ENCODE assay signal across 8 mouse cellular contexts in genomic region chr15:100606677-100607076, GRCm38 (mm10). TPM values are rescaled to one million over a fixed set of nuclear protein-coding genes. Genes with fewer than 3 reads are reported as not detected.
DNase-seq lines count a peak whose midpoint lies in the region; ATAC-seq and TF ChIP-seq lines count a peak whose summit lies in the region.
"Not testable (repeated sequence)": the region's sequence is repeated elsewhere in the genome, so short reads cannot be mapped to it uniquely, and the experiment has no call there.

No protein-coding gene starts in this region.

- not testable (repeated sequence) for H3K4me2 ChIP-seq in forebrain, postnatal 0 days (ENCODE audit: low read depth); hindbrain, postnatal 0 days (ENCODE audit: low read depth, low read length); kidney, postnatal 0 days (ENCODE audit: low read length); liver, postnatal 0 days (ENCODE audit: low read depth, low read length)

- peaks cover 12% of the 10 kb centered on the region for H3K27me3 ChIP-seq in E14TG2a.4 (ENCODE audit: insufficient read depth, low read length)
- H3K27me3 ChIP-seq in forebrain, postnatal 0 days (ENCODE audit: insufficient read depth, low read length); hindbrain, postnatal 0 days (ENCODE audit: insufficient read depth, low read length); kidney, postnatal 0 days (ENCODE audit: insufficient read depth, low read length); liver, postnatal 0 days (ENCODE audit: insufficient read depth, low read length): not testable (repeated sequence)

- H3K27ac ChIP-seq in forebrain, postnatal 0 days (ENCODE audit: low read depth, low read length); hindbrain, postnatal 0 days; kidney, postnatal 0 days; liver, postnatal 0 days (ENCODE audit: low read depth): not testable (repeated sequence)

- not testable (repeated sequence) for H3K36me3 ChIP-seq in E14TG2a.4 (ENCODE audit: insufficient read depth, low read length); forebrain, postnatal 0 days (ENCODE audit: insufficient read depth); hindbrain, postnatal 0 days (ENCODE audit: insufficient read depth, low read length); kidney, postnatal 0 days (ENCODE audit: insufficient read depth, low read length); liver, postnatal 0 days (replicated peaks; ENCODE audit: insufficient read depth, low read length)

- peak; percentile 25 for DNase-seq in T-cell, adult 2 months (ENCODE audit: low spot score)
- not testable (repeated sequence) for DNase-seq in forebrain, postnatal 0 days; hindbrain, postnatal 0 days (ENCODE audit: low spot score); kidney, postnatal 0 days (ENCODE audit: low spot score); liver, postnatal 0 days
- peak; percentile 38 for DNase-seq in thymus, postnatal 4 days

- not testable (repeated sequence) for H3K9me3 ChIP-seq in E14TG2a.4 (ENCODE audit: low read length); forebrain, postnatal 0 days (ENCODE audit: low read length); hindbrain, postnatal 0 days (ENCODE audit: low read length); kidney, postnatal 0 days (replicated peaks; ENCODE audit: low read length); liver, postnatal 0 days (ENCODE audit: low read length)

- H3K9ac ChIP-seq in forebrain, postnatal 0 days; hindbrain, postnatal 0 days (replicated peaks; ENCODE audit: low read length); kidney, postnatal 0 days (ENCODE audit: low read depth, low read length); liver, postnatal 0 days (replicated peaks): not testable (repeated sequence)

- TF ChIP-seq EP300 in liver, postnatal 0 days (IDR thresholded peaks at IDR 0.05; ENCODE audit: low read depth): not testable (repeated sequence)

- ATAC-seq in forebrain, postnatal 0 days; hindbrain, postnatal 0 days; kidney, postnatal 0 days (replicated peaks; ENCODE audit: low FRiP score, low read depth); liver, postnatal 0 days: not testable (repeated sequence)
- ATAC-seq in megakaryocyte progenitor cell, adult 5-6 weeks (replicated peaks; ENCODE audit: poor library complexity): peak; percentile 52

- peak; percentile 37 for TF ChIP-seq CTCF in E14TG2a.4 (conservative IDR thresholded peaks at IDR 0.05; ENCODE audit: low read length)
- TF ChIP-seq CTCF in forebrain, postnatal 0 days (IDR thresholded peaks at IDR 0.05; ENCODE audit: low read depth): peak; percentile 15; the same call in 1 of the 2 replicates
- TF ChIP-seq CTCF in hindbrain, postnatal 0 days (IDR thresholded peaks at IDR 0.05; ENCODE audit: low read depth): peak; percentile 20
- peak; percentile 39 for TF ChIP-seq CTCF in kidney, postnatal 0 days (IDR thresholded peaks at IDR 0.05; ENCODE audit: low read depth)
- peak; percentile 48 for TF ChIP-seq CTCF in liver, postnatal 0 days (IDR thresholded peaks at IDR 0.05; ENCODE audit: low read depth)

- H3K4me1 ChIP-seq in E14TG2a.4 (replicated peaks; ENCODE audit: low read depth, low read length): peaks cover 33% of the 10 kb centered on the region
- not testable (repeated sequence) for H3K4me1 ChIP-seq in forebrain, postnatal 0 days (ENCODE audit: insufficient read depth); hindbrain, postnatal 0 days (ENCODE audit: insufficient read depth, low read length); kidney, postnatal 0 days (replicated peaks; ENCODE audit: insufficient read depth, low read length); liver, postnatal 0 days (ENCODE audit: insufficient read depth)

- WGBS in forebrain, postnatal 0 days: 91% methylated on average over 8 of the region's 8 CpGs
- WGBS in hindbrain, postnatal 0 days: 93% methylated on average over 8 of the region's 8 CpGs
- WGBS in kidney, postnatal 0 days: 93% methylated on average over 8 of the region's 8 CpGs
- WGBS in liver, postnatal 0 days (ENCODE audit: insufficient replicate concordance): 79% methylated on average over 8 of the region's 8 CpGs

- not testable (repeated sequence) for H3K4me3 ChIP-seq in E14TG2a.4 (replicated peaks; ENCODE audit: low read length); forebrain, postnatal 0 days (ENCODE audit: low read depth, low read length); hindbrain, postnatal 0 days (ENCODE audit: low read length); kidney, postnatal 0 days (replicated peaks; ENCODE audit: low read depth, low read length); liver, postnatal 0 days (ENCODE audit: low read depth, low read length)

RNA-seq across cellular contexts. Expression of gene Pou6f1, which starts 6.9 kb away (rescaled TPM):
- 72.4 and 77.4 TPM in 2 replicates for total RNA-seq in forebrain, postnatal 0 days (2014; rRNA removed)
- 32.2 and 33.3 TPM in 2 replicates for polyA plus RNA-seq in forebrain, postnatal 0 days (2015; fragmentation: Nextera tagmentation; extraction: Ambion mirVana)
- 84.1 and 85.2 TPM in 2 replicates for total RNA-seq in hindbrain, postnatal 0 days (2014; rRNA removed)
- 23.8 and 24.9 TPM in 2 replicates for polyA plus RNA-seq in hindbrain, postnatal 0 days (2015; fragmentation: Nextera tagmentation; extraction: Ambion mirVana)
- 9.5 and 9.7 TPM in 2 replicates for polyA plus RNA-seq in kidney, postnatal 0 days (2015; fragmentation: Nextera tagmentation; extraction: Ambion mirVana)
- 0.74 and 0.79 TPM in 2 replicates for polyA plus RNA-seq in liver, postnatal 0 days (2015; fragmentation: Nextera tagmentation; extraction: Ambion mirVana)
- total RNA-seq in megakaryocyte progenitor cell, adult 5-6 weeks (2015): 0.02 and 0.49 TPM in 2 replicates
- total RNA-seq in megakaryocyte progenitor cell, adult 5-6 weeks (2017): 0.78 TPM in 1 of 2 replicates, not detected in the other

RNA-seq across cellular contexts. Expression of gene Dazap2, which starts 8.5 kb away (rescaled TPM):
- 81.9 and 92.3 TPM in 2 replicates for total RNA-seq in forebrain, postnatal 0 days (2014; rRNA removed)
- polyA plus RNA-seq in forebrain, postnatal 0 days (2015; fragmentation: Nextera tagmentation; extraction: Ambion mirVana): 162 and 190 TPM in 2 replicates
- 108 and 141 TPM in 2 replicates for total RNA-seq in hindbrain, postnatal 0 days (2014; rRNA removed)
- 156 and 164 TPM in 2 replicates for polyA plus RNA-seq in hindbrain, postnatal 0 days (2015; fragmentation: Nextera tagmentation; extraction: Ambion mirVana)
- polyA plus RNA-seq in kidney, postnatal 0 days (2015; fragmentation: Nextera tagmentation; extraction: Ambion mirVana): 327 and 349 TPM in 2 replicates
- polyA plus RNA-seq in liver, postnatal 0 days (2015; fragmentation: Nextera tagmentation; extraction: Ambion mirVana): 145 and 146 TPM in 2 replicates
- total RNA-seq in megakaryocyte progenitor cell, adult 5-6 weeks (2015): 334 and 357 TPM in 2 replicates
- 136 and 150 TPM in 2 replicates for total RNA-seq in megakaryocyte progenitor cell, adult 5-6 weeks (2017)

RNA-seq across cellular contexts. Expression of gene Smagp, which starts 30.1 kb away (rescaled TPM):
- 2.3 and 6.2 TPM in 2 replicates for total RNA-seq in forebrain, postnatal 0 days (2014; rRNA removed)
- polyA plus RNA-seq in forebrain, postnatal 0 days (2015; fragmentation: Nextera tagmentation; extraction: Ambion mirVana): 3.9 TPM in 2 replicates
- total RNA-seq in hindbrain, postnatal 0 days (2014; rRNA removed): 2.7 and 5.8 TPM in 2 replicates
- 3.3 and 4.3 TPM in 2 replicates for polyA plus RNA-seq in hindbrain, postnatal 0 days (2015; fragmentation: Nextera tagmentation; extraction: Ambion mirVana)
- polyA plus RNA-seq in kidney, postnatal 0 days (2015; fragmentation: Nextera tagmentation; extraction: Ambion mirVana): 83.7 and 92.0 TPM in 2 replicates
- 21.7 and 24.8 TPM in 2 replicates for polyA plus RNA-seq in liver, postnatal 0 days (2015; fragmentation: Nextera tagmentation; extraction: Ambion mirVana)
- total RNA-seq in megakaryocyte progenitor cell, adult 5-6 weeks (2015): 0.64 and 1.1 TPM in 2 replicates
- 0.71 TPM in 1 of 2 replicates, not detected in the other for total RNA-seq in megakaryocyte progenitor cell, adult 5-6 weeks (2017)

RNA-seq across cellular contexts. Expression of gene Tfcp2, which starts 54.9 kb away (rescaled TPM):
- 25.5 and 34.5 TPM in 2 replicates for total RNA-seq in forebrain, postnatal 0 days (2014; rRNA removed)
- polyA plus RNA-seq in forebrain, postnatal 0 days (2015; fragmentation: Nextera tagmentation; extraction: Ambion mirVana): 18.2 and 29.0 TPM in 2 replicates
- total RNA-seq in hindbrain, postnatal 0 days (2014; rRNA removed): 27.1 and 45.7 TPM in 2 replicates
- polyA plus RNA-seq in hindbrain, postnatal 0 days (2015; fragmentation: Nextera tagmentation; extraction: Ambion mirVana): 34.9 and 35.6 TPM in 2 replicates
- polyA plus RNA-seq in kidney, postnatal 0 days (2015; fragmentation: Nextera tagmentation; extraction: Ambion mirVana): 28.6 and 29.1 TPM in 2 replicates
- polyA plus RNA-seq in liver, postnatal 0 days (2015; fragmentation: Nextera tagmentation; extraction: Ambion mirVana): 4.0 TPM in 2 replicates
- total RNA-seq in megakaryocyte progenitor cell, adult 5-6 weeks (2015): 4.7 and 5.8 TPM in 2 replicates
- 6.0 and 9.2 TPM in 2 replicates for total RNA-seq in megakaryocyte progenitor cell, adult 5-6 weeks (2017)
